Mouse (Mus musculus) liver, postnatal 0 days (tissue): ENCODE results near the gene Bbof1.

Source experiments
- CTCF ChIP-seq: sonication (generic); IDR thresholded peaks from 2 replicates; pipeline ENCODE4 v1.5.1; 2016; ENCODE audit warnings: antibody characterized with exemption, low read depth
- EP300 ChIP-seq: IDR thresholded peaks from 2 replicates; pipeline ENCODE4 v1.6.1; 2016; ENCODE audit warnings: antibody characterized with exemption, low read depth, mild to moderate bottlenecking

GRCm38 (mm10) chr12:84398629-84399028 lies 10.2 kb upstream of the Bbof1 start:
- TF ChIP-seq CTCF = no peak
- no peak for TF ChIP-seq EP300
